Mouse (Mus musculus) intestine, embryonic 16.5 days (tissue): ENCODE measurements around the gene Ckap2l. TPM values are rescaled to one million over a fixed set of nuclear protein-coding genes. Genes with fewer than 3 reads are reported as not detected.

Source experiments
- ATAC-seq: fragments of 200-750 bp; cut with Nextera tagmentation; 2 replicates; pipeline ENCODE4 v1.8.0; 2017; ENCODE audit warnings: moderate TSS enrichment, moderate library complexity
- H3K27ac ChIP-seq: fragments of 300-500 bp; sonication (generic); 2 replicates; pipeline ENCODE4 v1.5.1; 2014; ENCODE audit warnings: mild to moderate bottlenecking, low read length
- H3K27me3 ChIP-seq: fragments of 300-500 bp; sonication (generic); replicated peaks from 2 replicates; pipeline ENCODE4 v1.6.1; 2014; ENCODE audit warnings: low read length, control low read depth, mixed read lengths; ENCODE audit not compliant: control insufficient read depth, insufficient read depth
- H3K36me3 ChIP-seq: fragments of 300-500 bp; sonication (generic); 2 replicates; pipeline ENCODE4 v1.6.1; 2014; ENCODE audit warnings: low read length, control low read depth; ENCODE audit not compliant: control insufficient read depth, insufficient read depth
- H3K4me1 ChIP-seq: fragments of 300-500 bp; sonication (generic); 2 replicates; pipeline ENCODE4 v1.6.1; 2014; ENCODE audit warnings: low read length, control low read depth, mixed read lengths; ENCODE audit not compliant: control insufficient read depth, insufficient read depth
- H3K4me2 ChIP-seq: fragments of 300-500 bp; sonication (generic); 2 replicates; pipeline ENCODE4 v1.6.1; 2014; ENCODE audit warnings: low read depth, low read length, control low read depth
- H3K4me3 ChIP-seq: fragments of 300-500 bp; sonication (generic); 2 replicates; pipeline ENCODE4 v1.5.1; 2014; ENCODE audit warnings: mild to moderate bottlenecking, low read length
- H3K9ac ChIP-seq: fragments of 300-500 bp; sonication (generic); 2 replicates; pipeline ENCODE4 v1.6.1; 2014; ENCODE audit warnings: low read depth, low read length
- H3K9me3 ChIP-seq: fragments of 300-500 bp; sonication (generic); 2 replicates; pipeline ENCODE4 v1.6.1; 2016; ENCODE audit warnings: low read length, control low read depth; ENCODE audit not compliant: control insufficient read depth
- WGBS: fragments of 180-500 bp; shearing (Covaris S2); extraction: QIAGEN DNeasy Blood & Tissue Kit; methylation state at CpG from one replicate; pipeline ENCODE4 v1.1.7; 2014; 5-methylcytosine and 5-hydroxymethylcytosine counted together
- polyA plus RNA-seq: library from polyadenylated mRNA; unstranded; fragments of >200 nt; fragmentation: Nextera tagmentation; extraction: Ambion mirVana; gene quantifications from 2 replicates; pipeline ENCODE4 v1.2.1, GENCODE M21; 2015

Gene Ckap2l
- polyA plus RNA-seq, 1 experiment from 2014 or later, result 32.7 TPM

DNA sequence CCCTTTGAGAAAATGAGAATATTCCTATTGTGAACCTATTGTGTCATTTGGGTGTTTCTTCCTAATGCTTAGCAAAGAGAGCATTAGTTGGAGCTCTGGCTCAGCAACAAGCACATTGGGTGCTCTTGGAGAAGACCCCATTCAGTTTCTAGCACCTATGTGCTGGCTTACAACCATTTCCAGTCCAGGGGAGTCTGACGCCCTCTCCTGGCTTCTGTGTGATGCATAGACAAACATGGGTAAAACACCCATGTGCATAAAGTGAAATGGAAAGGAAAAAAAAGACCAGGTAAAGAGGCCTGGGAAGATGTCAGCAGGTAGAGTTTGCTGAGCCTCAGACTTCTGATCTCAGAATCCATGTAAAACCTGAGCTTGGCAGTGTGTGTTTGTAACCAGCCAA, 63.8 kb downstream of the Ckap2l start:
- 92% methylated on average over 1 of the region's 1 CpGs for WGBS
- no peak for ATAC-seq

DNA sequence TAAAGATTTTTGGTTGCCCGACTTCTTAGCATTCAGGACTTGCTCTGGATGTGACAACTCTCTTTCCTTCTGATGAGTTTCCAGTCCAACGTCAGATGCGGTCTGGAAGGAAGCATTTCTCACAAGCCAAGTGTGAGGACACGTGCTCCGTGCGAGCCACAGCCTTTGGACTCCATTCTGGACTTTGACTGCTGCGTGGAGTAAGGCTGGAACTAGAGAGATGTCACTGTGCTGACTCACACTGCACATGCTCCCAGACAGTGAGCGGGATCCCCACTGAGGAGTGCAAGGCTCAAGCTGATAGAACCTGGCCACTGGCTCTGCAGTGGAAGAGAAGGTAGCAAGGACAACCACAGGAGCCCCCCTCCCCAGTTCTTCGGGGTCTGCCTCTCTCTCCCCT, 64.5 kb downstream of the Ckap2l start:
- no peak overlapping the region for H3K27ac ChIP-seq
- peaks cover 2% of the 10 kb centered on the region; the same call in 1 of the 2 replicates for H3K4me1 ChIP-seq
- no peaks in the 10 kb centered on the region for H3K27me3 ChIP-seq
- no peaks in the 10 kb centered on the region for H3K36me3 ChIP-seq
- no peak overlapping the region for H3K4me2 ChIP-seq
- ATAC-seq, result peak; percentile 98
- no peaks in the 10 kb centered on the region for H3K9me3 ChIP-seq
- H3K4me3 ChIP-seq, result no peak overlapping the region
- no peak overlapping the region for H3K9ac ChIP-seq
- WGBS, result 66% methylated on average over 9 of the region's 9 CpGs

More for the DNA sequence above, 63.8 kb downstream of the Ckap2l start:
- Histone ChIP-seq H3K9ac (no peak overlapping the region), H3K36me3 (no peaks in the 10 kb centered on the region), H3K4me2 (no peak overlapping the region), H3K4me1 (peaks cover 2% of the 10 kb centered on the region; the same call in 1 of the 2 replicates), H3K4me3 (no peak overlapping the region), H3K9me3 (no peaks in the 10 kb centered on the region), H3K27me3 (no peaks in the 10 kb centered on the region), H3K27ac (no peak overlapping the region)

DNA sequence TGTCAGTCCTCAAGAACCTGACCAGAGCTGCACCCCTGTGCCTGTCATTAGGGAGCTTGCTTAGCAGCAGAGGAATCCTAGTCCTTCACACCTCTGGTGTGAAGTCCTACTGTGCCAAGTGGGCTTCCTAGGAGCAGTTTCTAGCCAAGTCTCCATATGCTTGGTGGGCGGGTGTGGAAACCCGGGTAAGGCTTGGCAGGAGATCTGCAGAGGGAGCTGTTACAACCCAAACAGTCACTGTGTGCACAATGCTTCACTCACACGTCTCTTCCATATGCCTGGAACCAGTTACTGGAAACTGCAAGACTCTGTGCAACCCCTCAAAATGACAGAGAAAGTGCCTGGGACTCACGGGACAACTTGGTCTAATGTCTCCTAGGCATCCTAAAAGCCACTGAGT, 65.0 kb downstream of the Ckap2l start:
- Histone ChIP-seq H3K4me2 (no peak overlapping the region), H3K9me3 (no peaks in the 10 kb centered on the region), H3K4me3 (no peak overlapping the region), H3K27ac (no peak overlapping the region), H3K27me3 (no peaks in the 10 kb centered on the region), H3K9ac (no peak overlapping the region), H3K4me1 (peaks cover 2% of the 10 kb centered on the region; the same call in 1 of the 2 replicates), H3K36me3 (no peaks in the 10 kb centered on the region)
- WGBS, result 48% methylated on average over 4 of the region's 4 CpGs
- peak; percentile 51 for ATAC-seq

GRCm38 (mm10) chr2:129229316-129229715, 67.7 kb downstream of the Ckap2l start:
- ATAC-seq, result no peak
- H3K4me2 ChIP-seq, result no peak overlapping the region
- H3K9ac ChIP-seq, result no peak overlapping the region
- H3K27me3 ChIP-seq, result no peaks in the 10 kb centered on the region
- no peak overlapping the region for H3K27ac ChIP-seq
- no peaks in the 10 kb centered on the region for H3K9me3 ChIP-seq
- H3K4me3 ChIP-seq, result no peak overlapping the region
- H3K4me1 ChIP-seq, result peaks cover 2% of the 10 kb centered on the region; the same call in 1 of the 2 replicates
- 74% methylated on average over 7 of the region's 7 CpGs for WGBS
- no peaks in the 10 kb centered on the region for H3K36me3 ChIP-seq

DNA sequence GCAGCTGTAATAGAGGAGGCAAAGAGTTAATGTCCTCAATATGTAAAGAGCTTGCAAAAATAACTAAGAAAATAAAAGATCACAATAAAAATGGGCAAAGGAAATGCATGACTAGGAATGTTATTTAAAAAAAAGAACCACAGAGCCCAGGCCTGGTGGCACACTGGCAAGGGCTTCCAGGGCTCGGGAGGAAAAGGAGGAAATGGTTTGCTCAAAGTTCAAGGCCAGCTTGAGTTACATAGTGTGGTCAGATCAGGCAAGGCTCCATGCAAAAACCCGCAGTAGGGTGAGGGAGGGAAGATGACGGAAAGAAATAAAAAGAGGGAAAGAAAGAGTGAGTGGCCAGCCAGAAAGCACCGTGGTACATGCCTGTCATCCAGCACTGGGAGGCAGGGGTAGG, 68.4 kb downstream of the Ckap2l start:
- Histone ChIP-seq H3K9ac (no peak overlapping the region), H3K27ac (no peak overlapping the region), H3K27me3 (no peaks in the 10 kb centered on the region), H3K4me1 (no peaks in the 10 kb centered on the region; the same call in 1 of the 2 replicates), H3K4me2 (no peak overlapping the region), H3K4me3 (no peak overlapping the region), H3K36me3 (no peaks in the 10 kb centered on the region), H3K9me3 (no peaks in the 10 kb centered on the region)
- no peak for ATAC-seq
- 82% methylated on average over 4 of the region's 4 CpGs for WGBS

DNA sequence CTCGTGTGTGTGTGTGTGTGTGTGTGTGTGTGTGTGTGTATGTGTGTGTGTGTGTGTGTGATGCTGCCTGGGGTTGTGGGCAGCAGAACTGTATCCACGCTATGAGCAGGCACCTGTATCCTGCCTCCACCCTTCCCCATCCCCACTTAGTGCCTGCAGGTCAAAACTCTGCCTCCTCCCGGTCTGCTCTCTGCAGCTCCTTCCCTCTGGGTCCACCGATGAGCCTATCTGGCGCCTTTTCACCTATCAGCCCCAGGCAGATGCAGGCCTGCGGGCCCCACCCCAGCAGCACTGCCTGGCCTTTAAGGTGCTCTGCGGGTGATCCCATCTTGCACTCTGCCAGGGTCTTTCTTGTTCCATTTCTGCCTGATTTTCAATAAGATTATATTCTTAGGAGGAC, 69.3 kb downstream of the Ckap2l start:
- peak; percentile 60 for ATAC-seq
- no peak overlapping the region for H3K4me2 ChIP-seq
- no peak overlapping the region for H3K4me3 ChIP-seq
- H3K27ac ChIP-seq, result no peak overlapping the region
- no peaks in the 10 kb centered on the region for H3K36me3 ChIP-seq
- H3K4me1 ChIP-seq, result no peaks in the 10 kb centered on the region; the same call in 1 of the 2 replicates
- 62% methylated on average over 5 of the region's 7 CpGs for WGBS
- no peaks in the 10 kb centered on the region for H3K27me3 ChIP-seq
- no peak overlapping the region for H3K9ac ChIP-seq
- no peaks in the 10 kb centered on the region for H3K9me3 ChIP-seq

DNA sequence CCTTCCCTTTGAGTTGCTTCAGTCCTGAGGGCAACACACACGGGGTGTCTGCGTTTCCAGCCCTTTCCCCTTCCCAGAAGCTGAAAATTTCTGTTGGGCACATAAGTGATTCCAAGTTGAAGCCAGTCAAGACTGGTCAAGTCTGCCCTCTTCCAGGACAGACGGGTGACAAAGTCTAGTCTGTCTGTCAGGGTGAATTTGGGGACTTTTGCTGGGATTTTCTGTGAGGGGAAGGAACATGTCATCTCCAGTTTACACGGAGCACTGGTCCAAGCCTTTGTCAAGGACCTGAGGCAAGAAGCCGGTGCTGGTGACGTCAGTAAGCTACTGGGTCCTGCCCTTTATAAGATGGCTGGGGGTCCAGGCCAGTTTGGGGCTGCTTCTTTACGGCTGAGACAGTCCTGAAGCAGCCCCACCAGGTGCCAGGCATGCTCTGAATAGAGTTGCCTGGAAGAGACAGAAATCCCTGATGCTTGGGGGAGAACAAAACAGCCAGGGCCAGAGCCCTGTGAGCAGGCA, 69.9 kb downstream of the Ckap2l start:
- no peaks in the 10 kb centered on the region for H3K4me1 ChIP-seq
- H3K27ac ChIP-seq, result no peak overlapping the region
- 85% methylated on average over 7 of the region's 7 CpGs for WGBS
- H3K36me3 ChIP-seq, result no peaks in the 10 kb centered on the region
- no peaks in the 10 kb centered on the region for H3K9me3 ChIP-seq
- H3K9ac ChIP-seq, result no peak overlapping the region
- H3K4me2 ChIP-seq, result no peak overlapping the region
- H3K4me3 ChIP-seq, result no peak overlapping the region
- H3K27me3 ChIP-seq, result no peaks in the 10 kb centered on the region
- ATAC-seq, result no peak

- 64% methylated on average over 11 of the region's 11 CpGs for WGBS
- peak; percentile 78 for ATAC-seq
These were observed 70.6 kb downstream of the Ckap2l start for GRCm38 (mm10) chr2:129226296-129226851.

GRCm38 (mm10) chr2:129225251-129225819, 71.7 kb downstream of the Ckap2l start:
- Histone ChIP-seq H3K9me3 (no peaks in the 10 kb centered on the region), H3K27ac (no peak overlapping the region), H3K36me3 (no peaks in the 10 kb centered on the region), H3K9ac (no peak overlapping the region), H3K4me2 (no peak overlapping the region), H3K4me1 (no peaks in the 10 kb centered on the region), H3K4me3 (no peak overlapping the region), H3K27me3 (no peaks in the 10 kb centered on the region)
- ATAC-seq, result no peak
- WGBS, result 91% methylated on average over 17 of the region's 17 CpGs

More at GRCm38 (mm10) chr2:129226296-129226851, 70.6 kb downstream of the Ckap2l start:
- no peaks in the 10 kb centered on the region for H3K27me3 ChIP-seq
- no peak overlapping the region for H3K27ac ChIP-seq
- no peaks in the 10 kb centered on the region for H3K4me1 ChIP-seq
- no peaks in the 10 kb centered on the region for H3K9me3 ChIP-seq
- H3K36me3 ChIP-seq, result no peaks in the 10 kb centered on the region
- no peak overlapping the region for H3K4me3 ChIP-seq
- H3K9ac ChIP-seq, result no peak overlapping the region
- no peak overlapping the region for H3K4me2 ChIP-seq
